Mouse (Mus musculus): Measurements from ENCODE around the gene Nbea. TPM values are rescaled to one million over a fixed set of nuclear protein-coding genes. Genes with fewer than 3 reads are reported as not detected.
A peak's percentile ranks its signal among the peaks of the same experiment; 100 is the strongest.

Gene Nbea
- total and polyA plus RNA-seq, 2 experiments from 2014 or later, result 6.0 to 17.3 TPM

DNA sequence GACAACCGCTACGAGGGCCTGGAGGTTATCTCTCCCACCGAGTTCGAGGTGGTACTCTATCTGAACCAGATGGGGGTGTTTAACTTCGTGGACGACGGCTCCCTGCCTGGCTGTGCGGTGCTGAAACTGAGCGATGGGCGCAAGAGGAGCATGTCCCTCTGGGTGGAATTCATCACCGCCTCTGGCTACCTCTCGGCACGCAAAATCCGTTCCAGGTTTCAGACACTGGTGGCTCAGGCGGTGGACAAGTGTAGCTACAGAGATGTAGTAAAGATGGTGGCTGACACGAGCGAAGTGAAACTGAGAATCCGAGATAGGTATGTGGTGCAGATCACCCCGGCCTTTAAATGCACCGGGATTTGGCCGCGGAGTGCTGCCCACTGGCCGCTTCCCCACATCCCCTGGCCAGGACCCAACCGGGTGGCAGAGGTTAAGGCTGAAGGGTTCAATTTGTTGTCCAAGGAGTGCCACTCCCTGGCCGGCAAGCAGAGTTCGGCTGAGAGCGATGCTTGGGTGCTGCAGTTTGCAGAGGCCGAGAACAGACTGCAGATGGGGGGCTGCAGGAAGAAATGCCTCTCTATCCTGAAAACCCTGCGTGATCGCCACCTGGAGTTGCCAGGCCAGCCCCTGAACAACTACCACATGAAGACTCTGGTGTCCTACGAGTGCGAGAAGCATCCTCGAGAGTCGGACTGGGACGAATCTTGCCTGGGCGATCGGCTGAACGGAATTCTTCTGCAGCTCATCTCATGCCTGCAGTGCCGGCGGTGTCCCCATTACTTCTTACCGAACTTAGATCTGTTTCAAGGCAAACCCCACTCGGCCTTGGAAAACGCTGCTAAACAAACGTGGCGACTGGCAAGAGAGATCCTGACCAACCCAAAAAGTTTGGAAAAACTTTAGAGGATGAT is 400.1 kb downstream of the Nbea start:
- Histone ChIP-seq H3K9ac (replicated peaks; ENCODE audit: low read depth, low read length) (no peak overlapping the region; the same call in 1 of the 2 replicates), H3K4me3 (ENCODE audit: low read depth, low read length) (peak overlapping the region; percentile 49), H3K4me1 (ENCODE audit: control insufficient read depth, insufficient read depth) (peaks cover 7% of the 10 kb centered on the region; the same call in 1 of the 2 replicates), H3K9me3 (replicated peaks; ENCODE audit: control insufficient read depth, low read length) (no peaks in the 10 kb centered on the region; the same call in 1 of the 2 replicates), H3K27me3 (ENCODE audit: control insufficient read depth, insufficient read depth, low read length) (peaks cover 76% of the 10 kb centered on the region), H3K36me3 (replicated peaks; ENCODE audit: control insufficient read depth, insufficient read depth, low read length) (no peaks in the 10 kb centered on the region; the same call in 1 of the 2 replicates), H3K27ac (ENCODE audit: low read depth) (no peak overlapping the region), H3K4me2 (ENCODE audit: low read depth, low read length) (peak overlapping the region; percentile 69)
- 29% methylated on average over 45 of the region's 45 CpGs for WGBS
- DNase-seq (ENCODE audit: low spot score) (no peak), ATAC-seq (ENCODE audit: insufficient read depth, low read depth) (no peak)
- TF ChIP-seq CTCF (IDR thresholded peaks at IDR 0.05; ENCODE audit: low read depth) (no peak), EP300 (IDR thresholded peaks at IDR 0.05; ENCODE audit: low read depth) (no peak)

DNA sequence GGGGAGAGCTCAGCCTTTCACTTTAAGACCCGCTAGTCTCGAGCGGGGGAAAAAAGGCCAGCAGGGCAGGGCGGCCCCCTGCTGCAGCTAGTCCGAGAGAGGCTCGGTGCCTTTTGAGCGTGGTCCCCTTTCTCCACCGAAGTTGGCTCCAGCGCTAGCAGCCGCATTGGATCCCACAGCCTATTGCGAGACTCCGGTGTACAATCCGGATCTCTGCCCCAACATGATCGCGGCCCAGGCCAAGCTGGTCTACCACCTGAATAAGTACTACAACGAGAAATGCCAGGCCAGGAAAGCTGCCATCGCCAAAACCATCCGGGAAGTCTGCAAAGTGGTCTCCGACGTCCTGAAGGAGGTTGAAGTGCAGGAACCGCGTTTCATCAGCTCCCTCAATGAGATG is 400.7 kb downstream of the Nbea start:
- TF ChIP-seq CTCF (IDR thresholded peaks at IDR 0.05; ENCODE audit: low read depth) (no peak), EP300 (IDR thresholded peaks at IDR 0.05; ENCODE audit: low read depth) (no peak)
- H3K9ac ChIP-seq (replicated peaks; ENCODE audit: low read depth, low read length), result no peak overlapping the region
- no peak overlapping the region for H3K27ac ChIP-seq (ENCODE audit: low read depth)
- no peaks in the 10 kb centered on the region; the same call in 1 of the 2 replicates for H3K9me3 ChIP-seq (replicated peaks; ENCODE audit: control insufficient read depth, low read length)
- peak overlapping the region; percentile 69 for H3K4me2 ChIP-seq (ENCODE audit: low read depth, low read length)
- peaks cover 76% of the 10 kb centered on the region for H3K27me3 ChIP-seq (ENCODE audit: control insufficient read depth, insufficient read depth, low read length)
- DNase-seq (ENCODE audit: low spot score) (no peak), ATAC-seq (ENCODE audit: insufficient read depth, low read depth) (no peak)
- no peaks in the 10 kb centered on the region; the same call in 1 of the 2 replicates for H3K36me3 ChIP-seq (replicated peaks; ENCODE audit: control insufficient read depth, insufficient read depth, low read length)
- 20% methylated on average over 22 of the region's 22 CpGs for WGBS
- H3K4me3 ChIP-seq (ENCODE audit: low read depth, low read length), result peak overlapping the region; percentile 49
- peaks cover 7% of the 10 kb centered on the region; the same call in 1 of the 2 replicates for H3K4me1 ChIP-seq (ENCODE audit: control insufficient read depth, insufficient read depth)

DNA sequence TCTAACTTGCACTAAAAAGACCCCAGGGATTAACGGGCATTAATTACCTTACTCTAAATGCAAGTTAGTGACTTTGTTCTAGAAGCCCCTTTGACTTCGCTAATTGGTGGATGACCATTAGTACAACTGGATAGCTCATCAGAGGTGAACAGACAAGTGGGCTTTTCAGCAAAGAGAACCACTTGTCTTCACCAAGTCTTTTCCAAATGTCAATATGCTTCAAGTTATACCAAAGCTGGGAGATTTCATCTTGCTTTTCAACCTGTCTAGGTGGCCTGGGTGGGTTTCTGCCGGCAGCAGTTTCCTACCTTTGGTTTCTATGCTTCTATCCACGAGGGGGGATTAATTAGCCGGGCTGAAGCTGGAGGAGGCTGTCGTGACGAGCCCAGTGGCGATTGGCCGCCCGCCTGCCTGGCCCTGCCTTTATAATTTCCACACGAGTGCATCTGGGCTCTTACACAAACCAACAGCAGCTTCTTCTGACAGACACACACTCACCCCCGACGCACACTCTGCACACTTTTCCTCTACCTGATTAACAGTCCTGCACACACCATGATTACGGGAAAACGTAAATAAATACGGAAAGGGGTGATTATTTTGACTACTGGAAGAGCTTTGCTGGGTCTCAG is 401.3 kb downstream of the Nbea start, which contains the start of gene Mab21l1:
Gene Mab21l1 (plus strand): TSS at position 455 of the 632 bp plus-strand sequence.
- Histone ChIP-seq H3K27ac (ENCODE audit: low read depth) (no peak within 1 kb of the TSS), H3K36me3 (replicated peaks; ENCODE audit: control insufficient read depth, insufficient read depth, low read length) (no peaks in the 10 kb centered on the region; the same call in 1 of the 2 replicates), H3K4me3 (ENCODE audit: low read depth, low read length) (peak within 1 kb of the TSS; percentile 49), H3K27me3 (ENCODE audit: control insufficient read depth, insufficient read depth, low read length) (peaks cover 74% of the 10 kb centered on the region), H3K4me1 (ENCODE audit: control insufficient read depth, insufficient read depth) (peaks cover 7% of the 10 kb centered on the region; the same call in 1 of the 2 replicates), H3K4me2 (ENCODE audit: low read depth, low read length) (peak within 1 kb of the TSS; percentile 69), H3K9me3 (replicated peaks; ENCODE audit: control insufficient read depth, low read length) (no peaks in the 10 kb centered on the region; the same call in 1 of the 2 replicates), H3K9ac (replicated peaks; ENCODE audit: low read depth, low read length) (no peak within 1 kb of the TSS)
- TF ChIP-seq EP300 (IDR thresholded peaks at IDR 0.05; ENCODE audit: low read depth) (no peak), CTCF (IDR thresholded peaks at IDR 0.05; ENCODE audit: low read depth) (no peak)
- 33% methylated on average over 16 of the region's 16 CpGs for WGBS
- DNase-seq (ENCODE audit: low spot score) (no peak), ATAC-seq (ENCODE audit: insufficient read depth, low read depth) (no peak)

DNA sequence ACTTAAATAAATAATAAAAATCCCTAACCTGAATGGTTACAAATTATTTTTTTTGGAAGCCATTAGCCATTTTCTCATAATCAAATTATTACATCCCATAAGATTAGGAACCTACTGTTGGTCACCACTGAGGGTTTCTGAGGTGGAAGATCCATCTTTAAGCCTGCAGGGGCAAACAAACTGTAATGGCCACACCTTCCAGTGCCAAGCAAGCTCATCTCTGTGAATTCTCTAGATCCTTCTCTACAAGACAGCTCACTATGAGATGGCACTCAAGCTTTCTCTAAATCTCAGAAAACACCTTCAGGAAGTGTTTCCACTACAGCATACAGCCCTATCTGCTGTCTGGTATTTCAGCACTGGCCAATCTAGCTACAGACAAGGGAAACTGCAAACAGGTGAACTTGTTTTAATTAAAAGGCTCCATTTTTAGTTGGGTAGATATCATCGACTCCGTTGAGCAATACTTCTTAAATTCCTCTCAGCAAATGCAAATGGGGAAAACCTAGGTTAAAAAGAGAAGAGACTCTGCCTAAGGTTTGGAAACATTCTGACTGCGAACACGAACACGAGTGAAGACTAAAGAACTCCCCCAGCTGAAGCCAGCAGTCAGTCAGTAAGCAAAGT is 402.0 kb downstream of the Nbea start:
- H3K27me3 ChIP-seq (ENCODE audit: control insufficient read depth, insufficient read depth, low read length), result peaks cover 68% of the 10 kb centered on the region
- ATAC-seq (ENCODE audit: insufficient read depth, low read depth) (no peak), DNase-seq (ENCODE audit: low spot score) (no peak)
- H3K4me2 ChIP-seq (ENCODE audit: low read depth, low read length), result no peak overlapping the region
- no peak overlapping the region for H3K4me3 ChIP-seq (ENCODE audit: low read depth, low read length)
- no peaks in the 10 kb centered on the region; the same call in 1 of the 2 replicates for H3K36me3 ChIP-seq (replicated peaks; ENCODE audit: control insufficient read depth, insufficient read depth, low read length)
- H3K4me1 ChIP-seq (ENCODE audit: control insufficient read depth, insufficient read depth), result peaks cover 7% of the 10 kb centered on the region; the same call in 1 of the 2 replicates
- no peaks in the 10 kb centered on the region; the same call in 1 of the 2 replicates for H3K9me3 ChIP-seq (replicated peaks; ENCODE audit: control insufficient read depth, low read length)
- H3K9ac ChIP-seq (replicated peaks; ENCODE audit: low read depth, low read length), result no peak overlapping the region
- no peak overlapping the region for H3K27ac ChIP-seq (ENCODE audit: low read depth)
- no peak for TF ChIP-seq CTCF (IDR thresholded peaks at IDR 0.05; ENCODE audit: low read depth)
- no peak for TF ChIP-seq EP300 (IDR thresholded peaks at IDR 0.05; ENCODE audit: low read depth)
- WGBS, result 65% methylated on average over 5 of the region's 5 CpGs

All from heart, postnatal 0 days (tissue).